Mouse (Mus musculus): ENCODE data around the gene Hist1h2bk. TPM values are rescaled to one million over a fixed set of nuclear protein-coding genes. Genes with fewer than 3 reads are reported as not detected.
A peak's percentile ranks its signal among the peaks of the same experiment; 100 is the strongest.

The Hist1h2bk gene
- polyA plus RNA-seq (2012; rRNA removed): 0.18 and 0.74 TPM in 2 replicates

- peak; percentile 46 for DNase-seq (ENCODE audit: low spot score)
Measured at GRCm38 (mm10) chr13:22035267-22036148, at the start of gene Hist1h2bk, which contains the start of gene Hist1h2ah. TSS of gene Hist1h2bk (plus strand) at chr13:22035870. TSS of gene Hist1h2ah (minus strand) at chr13:22035568.

- DNase-seq (ENCODE audit: low spot score): no peak
Measured at GRCm38 (mm10) chr13:21992550-21992949, 43.1 kb upstream of the Hist1h2bk start.

- no peak for DNase-seq (ENCODE audit: low spot score)
Measured at GRCm38 (mm10) chr13:21993957-21994738, 41.5 kb upstream of the Hist1h2bk start.

- DNase-seq (ENCODE audit: low spot score): no peak
Measured at GRCm38 (mm10) chr13:21994896-21995295, 40.8 kb upstream of the Hist1h2bk start.

GRCm38 (mm10) chr13:21995331-21995914 is 40.2 kb upstream of the Hist1h2bk start:
- no peak for DNase-seq (ENCODE audit: low spot score)

DNA sequence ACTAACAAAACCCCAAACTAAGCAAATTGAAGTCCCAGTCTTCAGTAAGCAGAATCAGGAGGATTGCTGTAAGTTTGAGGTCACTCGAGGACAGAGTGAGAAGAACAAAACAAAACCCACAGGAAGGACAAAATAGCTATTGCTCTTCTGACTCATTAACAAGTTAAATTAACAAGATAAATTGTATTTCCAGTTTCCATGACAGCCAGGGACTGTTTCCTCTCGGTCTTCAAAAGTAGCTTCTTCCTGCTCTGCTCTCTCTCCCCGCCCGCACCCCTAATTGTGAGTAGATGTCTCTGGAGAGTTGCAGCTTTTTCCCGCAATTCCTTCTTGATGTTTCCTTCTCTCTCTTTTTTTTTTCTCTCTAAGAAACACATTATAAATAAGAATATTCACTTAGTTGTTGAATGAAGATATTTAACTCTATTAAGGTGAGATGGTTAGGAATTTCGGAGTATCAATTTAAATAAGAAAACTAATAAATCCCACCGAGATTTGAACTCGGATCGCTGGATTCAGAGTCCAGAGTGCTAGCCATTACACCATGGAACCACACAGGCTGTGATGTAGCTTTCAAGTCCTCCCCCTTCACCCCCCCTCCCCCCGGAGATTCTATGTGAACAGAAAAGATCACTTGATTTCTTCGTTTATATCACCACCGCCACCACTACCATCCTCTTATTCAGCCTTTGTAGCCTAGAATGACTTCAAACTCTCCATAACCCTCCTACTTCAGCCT is 39.4 kb upstream of the Hist1h2bk start:
- no peak for DNase-seq (ENCODE audit: low spot score)

DNA sequence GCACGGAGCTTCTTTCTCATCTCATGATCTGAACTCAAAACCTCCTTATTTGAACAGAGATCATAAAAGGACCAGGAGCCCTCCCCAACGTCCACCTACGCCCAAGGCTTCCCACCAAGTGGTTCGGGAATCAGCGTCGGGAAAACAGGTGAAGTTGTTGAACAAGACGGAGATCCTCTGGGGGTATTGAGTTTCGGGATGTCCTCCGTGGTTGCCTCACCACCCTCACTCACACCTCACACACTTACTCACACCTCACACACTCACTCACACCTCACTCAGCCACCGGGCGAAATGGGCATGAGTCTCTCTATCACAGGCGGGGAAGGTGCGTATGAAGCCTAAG is 38.9 kb upstream of the Hist1h2bk start:
- no peak for DNase-seq (ENCODE audit: low spot score)

DNA sequence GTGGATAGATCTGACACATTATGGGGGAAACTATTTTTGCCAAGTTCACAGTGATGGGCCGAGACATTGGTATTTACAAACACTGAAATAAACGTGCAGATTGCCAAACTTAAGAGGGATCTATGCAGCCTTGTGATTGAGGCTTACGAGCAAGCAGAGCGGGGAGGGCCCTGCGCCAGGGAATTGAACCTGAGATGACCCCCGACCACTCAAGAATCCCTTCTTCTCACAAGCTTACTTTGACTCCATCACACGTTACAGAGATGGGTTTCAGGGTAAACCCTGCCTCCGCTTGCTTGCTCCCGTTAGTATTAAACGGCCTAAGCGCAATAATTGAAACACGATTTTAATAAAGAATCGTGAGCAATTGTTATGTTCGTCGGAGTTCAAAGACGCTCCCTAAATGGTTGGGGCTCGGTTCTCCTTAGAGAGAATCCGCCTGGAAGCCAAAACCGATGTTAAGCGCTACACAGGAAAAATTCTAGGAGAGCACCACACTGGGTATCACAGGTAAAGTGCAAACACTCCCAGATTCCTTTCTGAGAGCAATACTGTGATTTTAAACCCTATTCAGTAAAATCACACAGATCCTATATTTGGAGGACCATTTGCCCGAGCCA is 38.4 kb upstream of the Hist1h2bk start:
- no peak for DNase-seq (ENCODE audit: low spot score)

- no peak for DNase-seq (ENCODE audit: low spot score)
Measured at GRCm38 (mm10) chr13:21997821-21998220, 37.8 kb upstream of the Hist1h2bk start.

- no peak for DNase-seq (ENCODE audit: low spot score)
Measured at GRCm38 (mm10) chr13:21998412-21998811, 37.3 kb upstream of the Hist1h2bk start.

GRCm38 (mm10) chr13:21999147-21999546 is 36.5 kb upstream of the Hist1h2bk start:
- DNase-seq (ENCODE audit: low spot score): no peak

GRCm38 (mm10) chr13:22001346-22001745 is 34.3 kb upstream of the Hist1h2bk start:
- DNase-seq (ENCODE audit: low spot score): no peak

- DNase-seq (ENCODE audit: low spot score): no peak
Measured at GRCm38 (mm10) chr13:22001823-22002222, 33.8 kb upstream of the Hist1h2bk start.

DNA sequence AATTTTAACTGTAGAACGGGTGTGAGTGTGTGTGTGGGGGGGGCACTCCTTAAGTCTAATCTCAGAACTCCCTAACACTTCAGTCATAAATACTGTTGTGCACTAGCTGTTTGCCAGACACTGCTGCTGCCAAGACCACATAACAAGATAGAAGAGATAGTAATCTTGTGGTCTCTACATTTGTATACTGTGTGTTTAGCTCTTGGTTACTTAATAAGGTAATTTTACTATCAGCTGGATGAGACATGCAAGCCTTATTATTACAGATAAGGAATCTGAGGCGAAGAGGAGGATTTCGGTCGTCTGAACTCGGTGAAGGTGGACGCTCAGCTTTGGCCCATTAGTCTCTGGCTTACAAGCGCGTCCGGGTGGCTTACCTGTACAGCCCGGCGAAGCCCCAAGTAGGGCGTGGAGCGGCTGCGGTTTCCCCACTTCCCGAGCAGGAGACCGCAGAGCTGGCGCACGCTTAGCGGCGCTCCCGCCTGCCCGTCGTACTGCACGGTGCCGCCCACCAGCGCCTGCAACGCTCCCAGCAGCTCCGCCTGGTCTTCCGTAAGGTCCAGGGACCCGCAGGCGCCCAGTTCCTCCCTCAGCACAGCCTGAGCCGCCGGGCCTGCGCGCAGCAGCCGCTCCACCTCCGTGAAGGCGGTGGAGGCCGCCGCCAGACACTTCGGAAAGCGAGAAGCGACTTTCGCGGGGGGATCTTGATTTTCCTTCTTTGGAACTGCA is 29.9 kb upstream of the Hist1h2bk start:
- peak; percentile 40 for DNase-seq (ENCODE audit: low spot score)

DNA sequence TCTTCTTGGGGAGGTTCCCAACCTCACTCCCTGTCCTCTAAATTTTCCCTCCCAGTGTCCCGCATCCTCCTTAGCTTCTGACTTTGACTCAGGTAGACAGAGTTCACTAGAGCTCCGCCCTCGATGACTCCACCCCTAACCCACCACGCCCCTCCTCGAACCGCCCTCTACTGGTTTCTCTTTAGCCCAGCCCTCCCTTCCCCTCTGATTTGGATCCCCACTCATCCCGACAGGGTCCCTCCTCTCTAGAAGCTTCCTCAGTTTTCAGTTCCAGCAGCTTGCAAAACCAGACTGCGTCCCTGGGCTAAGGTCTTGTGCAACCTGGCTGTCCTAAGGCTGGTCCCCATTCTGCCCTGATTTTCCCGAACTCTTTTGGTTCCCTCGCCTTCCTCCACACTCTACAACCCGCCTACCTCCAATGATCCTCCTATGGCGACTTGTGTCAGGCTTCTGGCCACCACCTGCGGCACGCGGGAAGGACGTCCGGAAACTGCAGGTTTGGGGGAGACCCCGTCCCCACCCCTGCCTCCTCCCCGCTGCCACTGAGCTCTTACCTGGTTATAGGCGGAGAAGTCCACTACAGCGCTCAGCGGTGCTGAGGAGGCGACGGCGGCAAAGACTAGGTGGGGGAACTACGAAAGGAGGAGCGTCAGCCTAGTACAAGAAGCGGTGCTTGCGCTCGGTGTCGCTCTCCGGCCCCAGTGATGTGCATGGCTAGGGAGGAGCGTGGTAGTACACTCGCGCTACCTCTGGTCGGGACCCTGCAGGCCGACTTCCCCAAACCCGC is 29.1 kb upstream of the Hist1h2bk start:
- DNase-seq (ENCODE audit: low spot score): no peak

- no peak for DNase-seq (ENCODE audit: low spot score)
Measured at GRCm38 (mm10) chr13:22007121-22007510, 28.6 kb upstream of the Hist1h2bk start.

GRCm38 (mm10) chr13:22007872-22008271 is 27.8 kb upstream of the Hist1h2bk start:
- no peak for DNase-seq (ENCODE audit: low spot score)

DNA sequence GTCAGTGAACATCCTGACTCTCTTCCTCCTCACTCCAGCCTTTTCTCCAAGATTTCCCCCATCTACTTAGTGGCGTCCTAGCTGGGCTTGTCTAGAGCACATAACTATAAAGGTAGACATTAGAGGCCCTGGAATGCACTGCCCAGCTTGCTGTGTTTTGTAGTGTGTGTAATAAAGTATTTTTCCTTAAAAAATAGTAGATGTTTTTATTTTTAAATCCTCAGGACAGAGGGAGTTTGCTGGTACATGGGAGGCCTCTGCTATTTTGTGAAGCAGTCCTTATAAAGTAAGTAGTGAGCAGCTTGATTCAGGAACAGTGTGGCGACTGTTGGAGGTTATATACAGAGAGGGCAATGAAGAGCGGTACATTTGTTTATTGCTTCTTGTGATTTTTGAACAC is 27.0 kb upstream of the Hist1h2bk start:
- DNase-seq (ENCODE audit: low spot score): no peak

DNA sequence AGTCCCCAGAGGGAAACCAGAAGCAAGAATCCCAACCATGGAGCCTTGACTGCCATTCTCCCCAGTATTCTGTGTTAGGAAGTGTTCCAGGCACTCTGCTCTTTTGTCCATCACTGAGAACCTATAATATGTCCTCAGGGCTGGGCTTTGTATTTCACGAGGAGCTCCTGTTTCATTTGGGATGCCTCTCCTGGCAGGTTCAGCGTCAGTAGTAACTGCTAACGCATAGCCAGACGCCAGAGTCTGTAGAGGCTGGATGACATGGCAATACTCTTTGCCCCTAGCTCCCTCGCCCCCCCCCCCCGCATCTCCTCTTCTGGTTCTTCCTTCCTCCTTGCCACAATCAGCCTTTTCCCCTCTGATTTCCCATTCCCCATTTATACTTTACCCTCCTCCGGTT is 26.0 kb upstream of the Hist1h2bk start, which contains the start of gene Prss16:
TSS of gene Prss16 (minus strand) at position 101 of the 400 bp plus-strand sequence.
- DNase-seq (ENCODE audit: low spot score): no peak

DNA sequence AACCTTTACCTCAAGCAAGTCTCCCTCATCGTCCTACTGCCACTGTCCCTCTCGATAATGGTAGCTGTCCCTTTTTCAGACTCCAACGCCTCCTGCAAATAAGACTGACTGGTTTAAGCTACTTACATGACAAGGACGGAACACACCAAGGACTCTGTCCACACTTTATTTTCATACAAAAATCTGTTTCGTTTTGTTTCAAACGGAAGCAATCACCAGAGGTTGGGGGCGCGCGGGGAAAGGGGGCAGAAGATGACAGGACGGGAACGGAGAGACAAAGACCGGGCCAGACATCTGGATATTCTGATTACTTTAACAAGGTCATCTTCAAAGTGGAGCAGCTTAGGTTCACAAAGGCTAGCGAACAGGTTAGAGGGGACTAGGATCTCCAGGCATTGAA is 22.0 kb upstream of the Hist1h2bk start:
- no peak for DNase-seq (ENCODE audit: low spot score)

All from urinary bladder, adult 2 months (tissue).